Mouse (Mus musculus) limb, embryonic 13.5 days (tissue): ENCODE results near the gene Snapin. TPM values are rescaled to one million over a fixed set of nuclear protein-coding genes. Genes with fewer than 3 reads are reported as not detected.

ENCODE experiments used
- ATAC-seq: fragments of 200-750 bp; cut with Nextera tagmentation; 2 replicates; pipeline ENCODE4 v1.8.0; 2017; ENCODE audit warnings: low read depth, moderate number of reproducible peaks, moderate TSS enrichment; ENCODE audit not compliant: low FRiP score
- H3K27ac ChIP-seq: fragments of 300-500 bp; sonication (generic); 2 replicates; pipeline ENCODE4 v1.5.1; 2015; ENCODE audit warnings: inconsistent platforms, mild to moderate bottlenecking, moderate library complexity
- H3K27me3 ChIP-seq: fragments of 300-500 bp; sonication (generic); 2 replicates; pipeline ENCODE4 v1.6.1; 2015; ENCODE audit warnings: mild to moderate bottlenecking, inconsistent platforms
- H3K36me3 ChIP-seq: fragments of 300-500 bp; sonication (generic); 2 replicates; pipeline ENCODE4 v1.6.1; 2015; ENCODE audit warnings: inconsistent platforms, mild to moderate bottlenecking, moderate library complexity
- H3K4me1 ChIP-seq: fragments of 300-500 bp; sonication (generic); 2 replicates; pipeline ENCODE4 v1.6.1; 2015; ENCODE audit warnings: inconsistent platforms
- H3K4me2 ChIP-seq: fragments of 300-500 bp; sonication (generic); replicated peaks from 2 replicates; pipeline ENCODE4 v1.6.1; 2015; ENCODE audit warnings: inconsistent platforms, mild to moderate bottlenecking, moderate library complexity
- H3K4me3 ChIP-seq: fragments of 300-500 bp; sonication (generic); 2 replicates; pipeline ENCODE4 v1.5.1; 2015; ENCODE audit warnings: moderate library complexity, mild to moderate bottlenecking, inconsistent platforms
- H3K9ac ChIP-seq: fragments of 300-500 bp; sonication (generic); 2 replicates; pipeline ENCODE4 v1.6.1; 2015; ENCODE audit warnings: mild to moderate bottlenecking, inconsistent platforms
- H3K9me3 ChIP-seq: fragments of 300-500 bp; sonication (generic); 2 replicates; pipeline ENCODE4 v1.6.1; 2016; ENCODE audit warnings: inconsistent platforms
- WGBS: fragments of 180-500 bp; shearing (Covaris S2); methylation state at CpG from one replicate; pipeline ENCODE4 v1.1.7; 2015; 5-methylcytosine and 5-hydroxymethylcytosine counted together
- polyA plus RNA-seq: library from polyadenylated mRNA; unstranded; fragments of >200 nt; fragmentation: Nextera tagmentation; extraction: Ambion mirVana; gene quantifications from 2 replicates; pipeline ENCODE4 v1.2.1, GENCODE M21; 2015

Snapin gene
- polyA plus RNA-seq, 1 experiment from 2014 or later, result 83.1 TPM

DNA sequence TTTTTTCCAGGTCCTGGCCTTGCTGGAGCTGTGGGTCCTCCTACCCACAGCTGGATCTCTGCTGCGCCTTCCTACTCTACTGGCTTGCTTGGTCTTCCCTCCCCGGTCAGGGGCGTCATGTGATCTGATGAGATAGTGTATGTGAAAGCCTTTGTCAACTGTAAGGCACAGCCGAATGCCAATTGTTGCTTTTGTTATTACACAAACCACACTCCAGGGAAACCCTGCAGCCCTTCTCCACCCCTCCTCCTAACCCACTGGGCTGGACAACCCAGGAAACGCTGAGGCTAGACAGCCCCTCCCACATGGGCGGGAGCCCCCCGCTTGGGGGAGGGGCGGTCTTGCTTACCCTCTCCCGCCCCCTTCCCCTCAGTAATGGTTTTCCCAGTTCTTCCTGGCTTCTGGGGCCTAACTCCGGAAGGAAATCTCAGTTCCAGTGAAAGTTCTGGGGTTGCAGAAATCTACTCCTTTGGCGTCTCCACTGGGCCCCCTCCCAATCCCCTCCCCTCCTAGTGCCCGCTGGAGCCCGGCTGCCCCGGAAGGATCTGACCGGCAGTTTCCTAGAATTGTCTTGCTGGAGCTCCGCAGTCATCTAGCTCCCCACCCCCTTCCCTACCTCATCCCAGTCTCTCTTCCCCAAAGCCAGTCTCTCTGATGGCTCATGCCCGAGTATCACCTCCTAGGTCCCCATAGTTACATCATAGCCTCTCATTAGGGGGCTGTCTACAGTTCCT, 44.3 kb downstream of the Snapin start:
- peak; percentile 96 for ATAC-seq
- H3K4me3 ChIP-seq, result peak overlapping the region; percentile 36
- H3K27ac ChIP-seq, result peak overlapping the region; percentile 92
- H3K9ac ChIP-seq, result peak overlapping the region; percentile 39
- H3K36me3 ChIP-seq, result no peaks in the 10 kb centered on the region
- 1% methylated on average over 17 of the region's 17 CpGs for WGBS
- H3K27me3 ChIP-seq, result 0 out of 2 replicates have a peak, but pooled peaks cover 2% of the 10 kb centered on the region
- H3K4me1 ChIP-seq, result peaks cover 20% of the 10 kb centered on the region
- peak overlapping the region; percentile 60 for H3K4me2 ChIP-seq
- H3K9me3 ChIP-seq, result no peaks in the 10 kb centered on the region

DNA sequence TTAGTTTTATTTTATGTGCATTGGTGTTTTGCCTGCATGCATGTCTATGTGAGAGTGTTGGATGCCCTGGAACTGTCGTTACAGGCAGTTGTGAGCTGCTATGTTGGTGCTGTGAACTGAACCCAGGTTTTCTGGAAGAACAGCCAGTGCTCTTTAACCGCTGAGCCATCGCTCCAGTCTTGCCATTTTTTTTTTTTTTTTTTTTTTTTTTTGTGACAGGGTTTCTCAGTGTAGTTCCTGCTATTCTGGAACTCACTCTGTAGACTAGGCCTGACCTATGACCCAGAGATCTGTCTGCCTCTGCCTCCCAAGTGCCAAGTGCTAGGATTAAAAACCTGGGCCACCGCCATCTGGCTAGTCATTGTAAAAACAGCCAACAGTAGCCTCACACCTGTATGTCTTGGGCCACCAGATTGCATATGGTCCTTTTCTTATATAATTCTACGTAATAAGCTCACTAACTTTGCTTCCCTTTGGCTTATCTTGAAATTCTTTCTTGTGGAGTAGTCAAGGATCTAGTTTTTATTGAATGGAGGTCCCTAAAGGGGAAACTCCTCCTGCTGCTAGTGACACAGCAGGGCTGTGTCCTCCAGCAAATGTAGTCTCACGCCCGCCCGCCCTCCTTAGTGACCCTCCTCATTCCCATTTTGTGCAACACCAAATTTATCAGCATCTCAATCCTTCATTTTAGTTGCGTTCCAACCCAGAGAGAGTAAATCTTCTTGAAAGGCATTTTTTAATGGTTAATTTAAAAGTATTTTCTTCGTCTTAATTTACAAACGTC, 45.2 kb downstream of the Snapin start:
- Histone ChIP-seq H3K9me3 (no peaks in the 10 kb centered on the region), H3K9ac (no peak overlapping the region), H3K4me1 (peaks cover 16% of the 10 kb centered on the region), H3K4me2 (peak overlapping the region; percentile 60), H3K27ac (peak overlapping the region; percentile 92), H3K36me3 (no peaks in the 10 kb centered on the region), H3K4me3 (no peak overlapping the region), H3K27me3 (no peaks in the 10 kb centered on the region)
- 70% methylated on average over 11 of the region's 11 CpGs for WGBS
- no peak for ATAC-seq

DNA sequence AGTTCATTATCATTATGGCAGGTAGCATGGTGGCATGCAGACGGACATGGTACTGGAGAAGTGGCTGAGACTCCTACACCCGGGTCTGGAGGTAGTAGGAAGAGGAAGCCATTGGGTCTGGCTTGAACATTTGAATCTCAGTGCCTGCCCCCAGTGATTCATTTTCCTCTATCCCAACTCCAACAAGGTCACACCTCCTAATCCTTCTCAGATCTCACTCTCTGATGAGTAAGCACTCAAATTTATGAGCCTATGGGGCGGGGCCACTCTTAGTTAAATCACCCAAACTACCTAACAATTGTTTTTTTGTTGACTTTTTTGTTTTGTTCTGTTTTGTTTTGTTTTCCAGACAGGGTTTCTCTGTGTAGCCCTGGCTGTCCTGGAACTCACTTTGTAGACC, 46.9 kb downstream of the Snapin start:
- WGBS, result 83% methylated on average over 3 of the region's 3 CpGs
- ATAC-seq, result no peak
- no peak overlapping the region for H3K4me3 ChIP-seq

DNA sequence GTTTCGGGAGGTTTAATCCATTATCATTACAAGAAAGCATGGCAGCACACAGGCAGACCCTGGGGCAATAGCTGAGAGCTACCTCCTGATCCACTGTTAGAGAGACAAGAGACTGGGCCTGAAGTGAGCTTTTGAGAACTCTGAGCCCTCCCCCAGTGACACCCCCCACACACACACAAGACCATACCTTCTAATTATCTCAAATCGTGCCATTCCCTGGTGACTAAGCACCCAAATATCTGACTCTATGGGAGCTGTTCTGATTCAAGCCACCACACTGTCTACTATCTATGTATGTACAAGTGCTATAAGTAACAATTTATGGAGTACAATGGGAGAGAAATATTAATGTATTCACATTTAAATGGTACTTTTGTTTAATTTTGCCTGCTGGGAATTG, 50.1 kb downstream of the Snapin start:
- no peak overlapping the region for H3K4me2 ChIP-seq
- H3K4me1 ChIP-seq, result peaks cover 3% of the 10 kb centered on the region; the same call in 1 of the 2 replicates
- WGBS, result 69% methylated on average over 2 of the region's 2 CpGs
- no peaks in the 10 kb centered on the region for H3K9me3 ChIP-seq
- no peaks in the 10 kb centered on the region for H3K36me3 ChIP-seq
- ATAC-seq, result no peak
- no peaks in the 10 kb centered on the region for H3K27me3 ChIP-seq
- no peak overlapping the region for H3K27ac ChIP-seq
- no peak overlapping the region for H3K9ac ChIP-seq
- H3K4me3 ChIP-seq, result no peak overlapping the region

More for the DNA sequence above, 46.9 kb downstream of the Snapin start:
- Histone ChIP-seq H3K36me3 (no peaks in the 10 kb centered on the region), H3K9ac (no peak overlapping the region), H3K4me1 (peaks cover 16% of the 10 kb centered on the region), H3K9me3 (no peaks in the 10 kb centered on the region), H3K27ac (no peak overlapping the region), H3K4me2 (no peak overlapping the region), H3K27me3 (no peaks in the 10 kb centered on the region)

Other genes with a start within 250 kb of the Snapin start
- 10.9 and 12.5 TPM in 2 replicates for gene Creb3l4, start 247.5 kb downstream of the Snapin start, polyA plus RNA-seq
- gene Slc39a1, start 242.9 kb downstream of the Snapin start, polyA plus RNA-seq, result 102 and 103 TPM in 2 replicates
- gene Crtc2, start 236.9 kb downstream of the Snapin start, polyA plus RNA-seq, result 22.0 and 23.6 TPM in 2 replicates
- gene Dennd4b, start 225.8 kb downstream of the Snapin start, polyA plus RNA-seq, result 4.2 and 5.3 TPM in 2 replicates
- gene Gatad2b, start 197.9 kb downstream of the Snapin start, polyA plus RNA-seq, result 19.4 and 19.6 TPM in 2 replicates
- gene Slc27a3, start 101.1 kb downstream of the Snapin start, polyA plus RNA-seq, result 38.7 and 38.8 TPM in 2 replicates
- gene Ints3, start 57.4 kb downstream of the Snapin start, polyA plus RNA-seq, result 28.5 and 29.4 TPM in 2 replicates
- 4.0 and 4.8 TPM in 2 replicates for gene Npr1, start 25.2 kb downstream of the Snapin start, polyA plus RNA-seq
- gene Ilf2, start 14.9 kb downstream of the Snapin start, polyA plus RNA-seq, result 277 and 284 TPM in 2 replicates
- gene Chtop, start 18.5 kb upstream of the Snapin start, polyA plus RNA-seq, result 186 and 187 TPM in 2 replicates
- 14.2 and 15.0 TPM in 2 replicates for gene S100a1, start 23.4 kb upstream of the Snapin start, polyA plus RNA-seq
- gene S100a13, start 23.4 kb upstream of the Snapin start, polyA plus RNA-seq, result 26.7 and 30.8 TPM in 2 replicates
- gene S100a14, start 35.8 kb upstream of the Snapin start, polyA plus RNA-seq, result 9.4 and 9.9 TPM in 2 replicates
- gene S100a16, start 46.2 kb upstream of the Snapin start, polyA plus RNA-seq, result 76.2 and 80.7 TPM in 2 replicates
- gene S100a3, start 69.5 kb upstream of the Snapin start, polyA plus RNA-seq, result 0.54 and 0.70 TPM in 2 replicates
- gene S100a2, start 99.2 kb upstream of the Snapin start, polyA plus RNA-seq, result not detected in 2 replicates
- not detected in 2 replicates for gene Gm42674, start 110.9 kb upstream of the Snapin start, polyA plus RNA-seq
- gene S100a4, start 112.7 kb upstream of the Snapin start, polyA plus RNA-seq, result 6.7 and 7.0 TPM in 2 replicates
- gene S100a5, start 117.5 kb upstream of the Snapin start, polyA plus RNA-seq, result not detected in 2 replicates
- gene S100a6, start 121.8 kb upstream of the Snapin start, polyA plus RNA-seq, result 58.5 and 64.0 TPM in 2 replicates
- gene S100a7a, start 163.0 kb upstream of the Snapin start, polyA plus RNA-seq, result 0.34 TPM in 1 of 2 replicates, not detected in the other
- 6.0 and 6.6 TPM in 2 replicates for gene S100a8, start 177.9 kb upstream of the Snapin start, polyA plus RNA-seq
- gene S100a9, start 204.7 kb upstream of the Snapin start, polyA plus RNA-seq, result 3.4 and 4.9 TPM in 2 replicates
- 0.13 TPM in 1 of 2 replicates, not detected in the other for gene Pglyrp4, start 235.9 kb upstream of the Snapin start, polyA plus RNA-seq